Mouse (Mus musculus) hindbrain, embryonic 15.5 days (tissue): Measurements from ENCODE around the gene Neu1. TPM values are rescaled to one million over a fixed set of nuclear protein-coding genes. Genes with fewer than 3 reads are reported as not detected.

ENCODE experiments used
- ATAC-seq: fragments of 200-750 bp; cut with Nextera tagmentation; 2 replicates; pipeline ENCODE4 v1.8.0; 2017; ENCODE audit warnings: low read depth, moderate number of reproducible peaks, moderate TSS enrichment; ENCODE audit not compliant: low FRiP score
- H3K27ac ChIP-seq: fragments of 300-500 bp; sonication (generic); replicated peaks from 2 replicates; pipeline ENCODE4 v1.5.1; 2015; ENCODE audit warnings: mild to moderate bottlenecking, inconsistent platforms
- H3K27me3 ChIP-seq: fragments of 300-500 bp; sonication (generic); 2 replicates; pipeline ENCODE4 v1.6.1; 2015; ENCODE audit warnings: control low read depth, inconsistent platforms
- H3K36me3 ChIP-seq: fragments of 300-500 bp; sonication (generic); 2 replicates; pipeline ENCODE4 v1.6.1; 2015; ENCODE audit warnings: control low read depth, inconsistent platforms
- H3K4me1 ChIP-seq: fragments of 300-500 bp; sonication (generic); replicated peaks from 2 replicates; pipeline ENCODE4 v1.6.1; 2015; ENCODE audit warnings: control low read depth, inconsistent platforms
- H3K4me2 ChIP-seq: fragments of 300-500 bp; sonication (generic); 2 replicates; pipeline ENCODE4 v1.6.1; 2015; ENCODE audit warnings: moderate library complexity, mild to moderate bottlenecking, inconsistent platforms
- H3K4me3 ChIP-seq: fragments of 300-500 bp; sonication (generic); 2 replicates; pipeline ENCODE4 v1.5.1; 2015; ENCODE audit warnings: mild to moderate bottlenecking, inconsistent platforms
- H3K9ac ChIP-seq: fragments of 300-500 bp; sonication (generic); 2 replicates; pipeline ENCODE4 v1.6.1; 2015; ENCODE audit warnings: inconsistent platforms
- H3K9me3 ChIP-seq: fragments of 300-500 bp; sonication (generic); 2 replicates; pipeline ENCODE4 v1.6.1; 2016; ENCODE audit warnings: control low read depth, inconsistent platforms
- WGBS: fragments of 180-500 bp; shearing (Covaris S2); methylation state at CpG from one replicate; pipeline ENCODE4 v1.1.7; 2015; 5-methylcytosine and 5-hydroxymethylcytosine counted together
- polyA plus RNA-seq: library from polyadenylated mRNA; unstranded; fragments of >200 nt; fragmentation: Nextera tagmentation; extraction: Ambion mirVana; gene quantifications from 2 replicates; pipeline ENCODE4 v1.2.1, GENCODE M21; 2015

The Neu1 gene
- polyA plus RNA-seq, 1 experiment from 2014 or later = 38.3 TPM

DNA sequence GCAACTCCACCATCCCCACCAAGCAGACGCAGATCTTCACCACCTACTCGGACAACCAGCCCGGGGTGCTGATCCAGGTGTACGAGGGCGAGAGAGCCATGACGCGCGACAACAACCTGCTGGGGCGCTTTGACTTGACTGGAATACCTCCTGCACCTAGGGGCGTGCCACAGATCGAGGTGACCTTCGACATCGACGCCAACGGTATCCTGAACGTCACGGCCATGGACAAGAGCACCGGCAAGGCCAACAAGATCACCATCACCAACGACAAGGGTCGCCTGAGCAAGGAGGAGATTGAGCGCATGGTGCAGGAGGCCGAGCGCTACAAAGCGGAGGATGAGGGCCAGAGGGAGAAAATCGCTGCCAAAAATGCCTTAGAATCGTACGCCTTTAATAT, 47.2 kb downstream of the Neu1 start:
- no peaks in the 10 kb centered on the region for H3K9me3 ChIP-seq
- H3K4me3 ChIP-seq = no peak overlapping the region
- H3K36me3 ChIP-seq = no peaks in the 10 kb centered on the region
- H3K27me3 ChIP-seq = 0 out of 2 replicates have a peak, but pooled peaks cover 2% of the 10 kb centered on the region
- no peak for ATAC-seq
- no peak overlapping the region for H3K27ac ChIP-seq
- 91% methylated on average over 27 of the region's 27 CpGs for WGBS
- H3K4me1 ChIP-seq = peaks cover 25% of the 10 kb centered on the region
- no peak overlapping the region for H3K4me2 ChIP-seq
- no peak overlapping the region for H3K9ac ChIP-seq

GRCm38 (mm10) chr17:34979631-34980030, 48.6 kb downstream of the Neu1 start:
- H3K27ac ChIP-seq = no peak overlapping the region
- no peak overlapping the region for H3K4me3 ChIP-seq
- no peaks in the 10 kb centered on the region for H3K9me3 ChIP-seq
- H3K27me3 ChIP-seq = no peaks in the 10 kb centered on the region
- peaks cover 25% of the 10 kb centered on the region for H3K4me1 ChIP-seq
- WGBS = 95% methylated on average over 4 of the region's 4 CpGs
- H3K4me2 ChIP-seq = no peak overlapping the region
- no peak for ATAC-seq
- H3K9ac ChIP-seq = no peak overlapping the region
- H3K36me3 ChIP-seq = no peaks in the 10 kb centered on the region

DNA sequence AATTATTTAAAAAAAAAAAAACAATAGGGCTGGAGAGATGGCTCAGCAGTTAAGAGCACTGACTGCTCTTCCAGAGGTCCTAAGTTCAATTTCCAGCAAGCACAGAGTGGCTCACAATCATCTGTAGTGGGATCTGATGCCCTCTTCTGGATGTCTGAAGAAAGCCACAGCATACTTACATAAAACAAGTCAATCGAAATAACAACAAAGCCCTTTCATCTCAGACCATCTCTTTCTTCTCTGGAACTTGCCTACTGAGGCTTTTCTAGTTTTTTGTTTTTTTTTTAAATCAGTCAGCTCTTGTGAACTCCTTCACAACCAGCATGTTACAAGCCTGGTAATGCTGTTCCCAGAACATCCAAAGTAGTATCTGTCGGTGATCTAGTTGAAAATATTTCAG, 49.6 kb downstream of the Neu1 start:
- 14% methylated on average over 2 of the region's 2 CpGs for WGBS
- Histone ChIP-seq H3K9ac (peak overlapping the region; percentile 88), H3K4me3 (peak overlapping the region; percentile 76), H3K9me3 (no peaks in the 10 kb centered on the region), H3K36me3 (peaks cover 3% of the 10 kb centered on the region), H3K4me2 (peak overlapping the region; percentile 91), H3K27me3 (no peaks in the 10 kb centered on the region), H3K27ac (peak overlapping the region; percentile 98; the same call in 1 of the 2 replicates), H3K4me1 (peaks cover 25% of the 10 kb centered on the region)
- no peak for ATAC-seq

- H3K9me3 ChIP-seq = no peaks in the 10 kb centered on the region
These were observed 50.7 kb downstream of the Neu1 start, which contains the start of gene Lsm2 for GRCm38 (mm10) chr17:34981690-34982180. TSS of gene Lsm2 (plus strand) at chr17:34981862.

DNA sequence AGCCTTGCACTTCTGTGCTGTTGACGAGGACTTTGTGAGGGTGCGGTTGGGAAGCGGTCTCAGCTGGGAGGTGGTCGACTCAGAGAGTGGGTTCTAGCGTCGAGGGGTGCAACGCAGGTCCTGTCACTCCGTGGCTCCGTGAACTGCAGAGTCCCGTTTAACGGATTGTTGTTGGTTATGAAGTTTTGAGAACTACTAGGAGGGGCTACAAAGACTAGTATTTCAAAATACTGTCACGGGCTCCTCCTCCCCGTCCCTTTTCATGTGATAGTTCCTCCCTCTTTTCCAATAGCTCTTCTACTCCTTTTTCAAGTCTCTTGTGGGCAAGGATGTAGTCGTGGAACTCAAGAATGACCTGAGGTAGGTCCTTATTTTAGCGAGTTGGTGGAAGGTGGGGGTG, 51.3 kb downstream of the Neu1 start:
- Histone ChIP-seq H3K27ac (peak overlapping the region; percentile 98), H3K4me3 (peak overlapping the region; percentile 76), H3K4me2 (peak overlapping the region; percentile 91), H3K9me3 (no peaks in the 10 kb centered on the region), H3K27me3 (no peaks in the 10 kb centered on the region), H3K36me3 (peaks cover 14% of the 10 kb centered on the region), H3K9ac (peak overlapping the region; percentile 88), H3K4me1 (peaks cover 25% of the 10 kb centered on the region)
- under 1% methylated on average over 15 of the region's 15 CpGs for WGBS
- ATAC-seq = no peak; the same call in 1 of the 2 replicates

More at GRCm38 (mm10) chr17:34981690-34982180, 50.7 kb downstream of the Neu1 start, which contains the start of gene Lsm2:
- Histone ChIP-seq H3K27ac (peak within 1 kb of the TSS; percentile 98), H3K4me2 (peak within 1 kb of the TSS; percentile 91), H3K4me3 (peak within 1 kb of the TSS; percentile 76), H3K9ac (peak within 1 kb of the TSS; percentile 88), H3K27me3 (no peaks in the 10 kb centered on the region), H3K36me3 (peaks cover 14% of the 10 kb centered on the region), H3K4me1 (peaks cover 25% of the 10 kb centered on the region)
- ATAC-seq = peak; percentile 96
- WGBS = under 1% methylated on average over 57 of the region's 58 CpGs

GRCm38 (mm10) chr17:34984218-34984617, 53.2 kb downstream of the Neu1 start:
- H3K9ac ChIP-seq = no peak overlapping the region
- H3K4me3 ChIP-seq = no peak overlapping the region
- 80% methylated on average over 2 of the region's 2 CpGs for WGBS
- no peak overlapping the region for H3K4me2 ChIP-seq
- H3K27me3 ChIP-seq = no peaks in the 10 kb centered on the region
- ATAC-seq = no peak
- no peaks in the 10 kb centered on the region for H3K9me3 ChIP-seq
- H3K4me1 ChIP-seq = peaks cover 25% of the 10 kb centered on the region
- H3K36me3 ChIP-seq = peaks cover 14% of the 10 kb centered on the region
- no peak overlapping the region for H3K27ac ChIP-seq

Other genes with a start within 250 kb of the Neu1 start
- 0.21 and 0.47 TPM in 2 replicates for gene C4b, start 187.4 kb upstream of the Neu1 start, polyA plus RNA-seq
- gene Cyp21a1, start 126.7 kb upstream of the Neu1 start, polyA plus RNA-seq = not detected in 2 replicates
- 43.9 TPM in 2 replicates for gene Stk19, start 94.3 kb upstream of the Neu1 start, polyA plus RNA-seq
- 67.2 and 68.3 TPM in 2 replicates for gene Dxo, start 94.2 kb upstream of the Neu1 start, polyA plus RNA-seq
- 59.4 and 63.4 TPM in 2 replicates for gene Skiv2l, start 81.0 kb upstream of the Neu1 start, polyA plus RNA-seq
- gene Nelfe, start 80.9 kb upstream of the Neu1 start, polyA plus RNA-seq = 81.0 and 94.4 TPM in 2 replicates
- 2.5 and 4.1 TPM in 2 replicates for gene Cfb, start 68.7 kb upstream of the Neu1 start, polyA plus RNA-seq
- 11.9 and 12.9 TPM in 2 replicates for gene Zbtb12, start 51.8 kb upstream of the Neu1 start, polyA plus RNA-seq
- gene Gm20547, start 49.2 kb upstream of the Neu1 start, polyA plus RNA-seq = not detected in 2 replicates
- 2.4 and 3.7 TPM in 2 replicates for gene C2, start 33.0 kb upstream of the Neu1 start, polyA plus RNA-seq
- 90.9 and 96.7 TPM in 2 replicates for gene Ehmt2, start 32.8 kb upstream of the Neu1 start, polyA plus RNA-seq
- gene Slc44a4, start 16.8 kb upstream of the Neu1 start, polyA plus RNA-seq = 0.09 TPM in 1 of 2 replicates, not detected in the other
- 0.31 and 0.51 TPM in 2 replicates for gene Hspa1b, start 28.0 kb downstream of the Neu1 start, polyA plus RNA-seq
- 1.0 TPM in 1 of 2 replicates, not detected in the other for gene Gm20481, start 38.7 kb downstream of the Neu1 start, polyA plus RNA-seq
- 12.0 and 13.1 TPM in 2 replicates for gene Hspa1a, start 40.9 kb downstream of the Neu1 start, polyA plus RNA-seq
- gene Hspa1l, start 41.5 kb downstream of the Neu1 start, polyA plus RNA-seq = 1.3 and 1.8 TPM in 2 replicates
- 109 and 113 TPM in 2 replicates for gene Lsm2, start 50.6 kb downstream of the Neu1 start, polyA plus RNA-seq
- 60.4 and 68.7 TPM in 2 replicates for gene Vars, start 69.7 kb downstream of the Neu1 start, polyA plus RNA-seq
- 0.14 TPM in 2 replicates for gene Vwa7, start 85.3 kb downstream of the Neu1 start, polyA plus RNA-seq
- 1.6 and 2.3 TPM in 2 replicates for gene Sapcd1, start 96.8 kb downstream of the Neu1 start, polyA plus RNA-seq
- 1.6 and 3.4 TPM in 2 replicates for gene Msh5, start 115.5 kb downstream of the Neu1 start, polyA plus RNA-seq
- gene Clic1, start 118.7 kb downstream of the Neu1 start, polyA plus RNA-seq = 87.4 TPM in 2 replicates
- 349 and 367 TPM in 2 replicates for gene Ddah2, start 127.8 kb downstream of the Neu1 start, polyA plus RNA-seq
- 0.18 TPM in 1 of 2 replicates, not detected in the other for gene Ly6g6c, start 134.1 kb downstream of the Neu1 start, polyA plus RNA-seq
- 0.22 and 0.25 TPM in 2 replicates for gene Mpig6b, start 134.9 kb downstream of the Neu1 start, polyA plus RNA-seq
- gene Ly6g6e, start 145.6 kb downstream of the Neu1 start, polyA plus RNA-seq = 0.43 and 0.53 TPM in 2 replicates
- 1.2 and 1.8 TPM in 2 replicates for gene Ly6g6d, start 146.8 kb downstream of the Neu1 start, polyA plus RNA-seq
- gene Ly6g6f, start 154.4 kb downstream of the Neu1 start, polyA plus RNA-seq = 0.24 TPM in 1 of 2 replicates, not detected in the other
- 102 and 106 TPM in 2 replicates for gene Abhd16a, start 158.0 kb downstream of the Neu1 start, polyA plus RNA-seq
- gene Ly6g5c, start 177.0 kb downstream of the Neu1 start, polyA plus RNA-seq = not detected in 2 replicates
- 1.1 and 1.2 TPM in 2 replicates for gene Ly6g5b, start 184.2 kb downstream of the Neu1 start, polyA plus RNA-seq
- 24.3 and 25.4 TPM in 2 replicates for gene Gpank1, start 190.2 kb downstream of the Neu1 start, polyA plus RNA-seq
- 308 and 311 TPM in 2 replicates for gene Csnk2b, start 190.8 kb downstream of the Neu1 start, polyA plus RNA-seq
- gene D17H6S53E, start 195.1 kb downstream of the Neu1 start, polyA plus RNA-seq = 9.3 and 10.8 TPM in 2 replicates
- gene Apom, start 200.8 kb downstream of the Neu1 start, polyA plus RNA-seq = 0.21 and 0.79 TPM in 2 replicates
- 70.0 and 75.7 TPM in 2 replicates for gene Bag6, start 203.9 kb downstream of the Neu1 start, polyA plus RNA-seq
- 175 and 181 TPM in 2 replicates for gene Prrc2a, start 233.6 kb downstream of the Neu1 start, polyA plus RNA-seq
- 7.4 and 9.6 TPM in 2 replicates for gene Aif1, start 244.8 kb downstream of the Neu1 start, polyA plus RNA-seq